Mouse (Mus musculus) testis, adult 2 months (tissue): ENCODE measurements around the gene L3mbtl3.

Experiments used
- CTCF ChIP-seq: fragments of 200-500 bp; IDR thresholded peaks from 2 replicates; pipeline ENCODE4 v1.5.1; 2012; ENCODE audit warnings: low read depth, mild to moderate bottlenecking, inconsistent platforms, low read length, moderate library complexity; ENCODE audit not compliant: control insufficient read depth, insufficient read depth, insufficient replicate concordance
- POLR2A ChIP-seq: fragments of 200-500 bp; IDR thresholded peaks from 2 replicates; pipeline ENCODE4 v1.6.1; 2012; ENCODE audit warnings: low read depth, mild to moderate bottlenecking, inconsistent platforms, low read length, moderate library complexity; ENCODE audit not compliant: control insufficient read depth

- no peak for TF ChIP-seq POLR2A
- no peak for TF ChIP-seq CTCF
Observed at GRCm38 (mm10) chr10:26421168-26421567, 45.4 kb upstream of the L3mbtl3 start.
